Mouse (Mus musculus) kidney, postnatal 0 days (tissue): ENCODE data around the gene Pakap. TPM values are rescaled to one million over a fixed set of nuclear protein-coding genes. Genes with fewer than 3 reads are reported as not detected.
A peak's percentile ranks its signal among the peaks of the same experiment; 100 is the strongest.

Source experiments
- ATAC-seq: fragments of 200-750 bp; cut with Nextera tagmentation; replicated peaks from 2 replicates; pipeline ENCODE4 v1.8.0; 2017; ENCODE audit warnings: low read depth, moderate number of reproducible peaks, moderate TSS enrichment, moderate library complexity; ENCODE audit not compliant: low FRiP score
- DNase-seq: peaks from one replicate; pipeline ENCODE4 v3.0.0-alpha.2; 2016; ENCODE audit warnings: low spot score
- H3K27ac ChIP-seq: fragments of 300-500 bp; sonication (generic); 2 replicates; pipeline ENCODE4 v1.5.1; 2014; ENCODE audit warnings: mild to moderate bottlenecking
- H3K27me3 ChIP-seq: fragments of 300-500 bp; sonication (generic); 2 replicates; pipeline ENCODE4 v1.6.1; 2014; ENCODE audit warnings: low read length, mixed read lengths; ENCODE audit not compliant: insufficient read depth
- H3K36me3 ChIP-seq: fragments of 300-500 bp; sonication (generic); 2 replicates; pipeline ENCODE4 v1.6.1; 2014; ENCODE audit warnings: low read length, mixed read lengths; ENCODE audit not compliant: insufficient read depth
- H3K4me1 ChIP-seq: fragments of 300-500 bp; sonication (generic); replicated peaks from 2 replicates; pipeline ENCODE4 v1.6.1; 2014; ENCODE audit warnings: antibody characterized with exemption, low read length, mixed read lengths; ENCODE audit not compliant: insufficient read depth
- H3K4me2 ChIP-seq: fragments of 300-500 bp; sonication (generic); 2 replicates; pipeline ENCODE4 v1.6.1; 2014; ENCODE audit warnings: mild to moderate bottlenecking, low read length, moderate library complexity, mixed read lengths
- H3K4me3 ChIP-seq: fragments of 300-500 bp; sonication (generic); replicated peaks from 2 replicates; pipeline ENCODE4 v1.5.1; 2014; ENCODE audit warnings: low read depth, low read length
- H3K9ac ChIP-seq: fragments of 300-500 bp; sonication (generic); 2 replicates; pipeline ENCODE4 v1.6.1; 2014; ENCODE audit warnings: low read depth, low read length
- H3K9me3 ChIP-seq: fragments of 300-500 bp; sonication (generic); replicated peaks from 2 replicates; pipeline ENCODE4 v1.6.1; 2016; ENCODE audit warnings: low read length, inconsistent platforms, mixed read lengths
- CTCF ChIP-seq: IDR thresholded peaks from 2 replicates; pipeline ENCODE4 v1.5.1; 2016; ENCODE audit warnings: antibody characterized with exemption, low read depth, mild to moderate bottlenecking, moderate library complexity
- WGBS: fragments of 180-500 bp; shearing (Covaris S2); extraction: QIAGEN DNeasy Blood & Tissue Kit; methylation state at CpG from one replicate; pipeline ENCODE4 v1.1.7; 2014; 5-methylcytosine and 5-hydroxymethylcytosine counted together
- polyA plus RNA-seq: library from polyadenylated mRNA; unstranded; fragments of >200 nt; fragmentation: Nextera tagmentation; extraction: Ambion mirVana; gene quantifications from 2 replicates; pipeline ENCODE4 v1.2.1, GENCODE M21; 2015

Gene Pakap
- polyA plus RNA-seq, 1 experiment from 2014 or later: 11.5 TPM

DNA sequence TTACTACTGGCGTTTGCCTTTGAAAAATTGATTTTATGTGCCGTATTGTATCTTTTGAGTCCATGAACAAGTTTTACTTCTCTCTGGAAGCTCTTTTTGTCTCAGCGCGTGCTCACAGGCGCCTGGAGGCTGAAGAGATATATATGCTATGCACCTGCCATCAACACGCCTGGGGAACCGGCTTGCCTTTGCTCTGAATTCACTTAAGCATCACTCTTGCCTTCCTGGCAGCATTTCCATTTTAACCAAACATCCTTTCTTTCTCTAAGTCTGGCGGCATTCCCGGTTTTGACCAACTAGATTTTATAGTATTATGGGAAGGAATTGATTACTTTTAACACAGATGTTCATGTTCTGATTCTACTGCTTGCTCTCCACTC, 215.4 kb downstream of the Pakap start:
- H3K4me1 ChIP-seq: peaks cover 6% of the 10 kb centered on the region
- H3K9ac ChIP-seq: no peak overlapping the region
- peak overlapping the region; percentile 45; the same call in 1 of the 2 replicates for H3K4me3 ChIP-seq
- no peaks in the 10 kb centered on the region for H3K36me3 ChIP-seq
- H3K27me3 ChIP-seq: no peaks in the 10 kb centered on the region
- H3K27ac ChIP-seq: no peak overlapping the region
- TF ChIP-seq CTCF: no peak
- DNase-seq (no peak), ATAC-seq (no peak)
- peak overlapping the region; percentile 77 for H3K4me2 ChIP-seq
- no peaks in the 10 kb centered on the region for H3K9me3 ChIP-seq
- 52% methylated on average over 9 of the region's 9 CpGs for WGBS

DNA sequence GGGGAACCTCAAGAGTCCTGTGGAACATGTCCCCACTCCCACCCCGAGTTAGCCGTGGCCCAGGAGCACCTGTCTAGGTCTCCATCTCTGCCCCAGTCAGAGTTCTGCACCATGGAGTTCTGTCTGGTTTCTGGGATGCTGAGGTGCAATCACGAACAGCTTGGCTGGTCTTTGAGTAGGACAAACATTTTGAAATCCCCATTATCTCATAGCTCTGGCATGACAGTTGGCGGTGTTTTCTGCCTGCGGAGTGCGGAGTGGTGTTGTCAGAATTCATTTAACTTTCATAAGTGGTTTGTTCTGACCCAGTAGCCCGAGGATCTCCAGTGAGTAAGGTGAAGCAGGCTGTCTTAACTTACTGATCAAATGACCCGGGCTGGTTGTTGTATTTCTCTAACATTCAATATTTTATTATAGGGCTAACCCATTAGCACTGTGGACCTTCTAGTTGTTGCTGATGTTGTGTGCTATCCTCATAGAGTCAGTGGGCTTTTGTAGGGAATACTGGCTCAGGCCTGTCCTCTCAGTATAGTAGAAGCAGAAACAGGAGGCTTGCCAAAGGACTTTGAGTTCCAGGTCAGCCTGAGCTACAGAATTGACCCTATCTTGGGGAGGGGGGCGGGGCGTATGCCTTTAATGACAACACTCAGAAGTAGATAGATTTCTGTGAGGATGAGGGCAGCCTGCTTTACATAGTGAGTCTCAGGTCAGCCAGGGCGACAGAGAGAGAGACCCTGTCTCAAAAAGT, 216.0 kb downstream of the Pakap start:
- Histone ChIP-seq H3K4me2 (no peak overlapping the region), H3K4me3 (no peak overlapping the region), H3K4me1 (peaks cover 6% of the 10 kb centered on the region), H3K36me3 (no peaks in the 10 kb centered on the region), H3K27ac (no peak overlapping the region), H3K27me3 (no peaks in the 10 kb centered on the region), H3K9me3 (no peaks in the 10 kb centered on the region), H3K9ac (no peak overlapping the region)
- ATAC-seq: no peak
- WGBS: 83% methylated on average over 11 of the region's 11 CpGs
- no peak for TF ChIP-seq CTCF
- no peak for DNase-seq

DNA sequence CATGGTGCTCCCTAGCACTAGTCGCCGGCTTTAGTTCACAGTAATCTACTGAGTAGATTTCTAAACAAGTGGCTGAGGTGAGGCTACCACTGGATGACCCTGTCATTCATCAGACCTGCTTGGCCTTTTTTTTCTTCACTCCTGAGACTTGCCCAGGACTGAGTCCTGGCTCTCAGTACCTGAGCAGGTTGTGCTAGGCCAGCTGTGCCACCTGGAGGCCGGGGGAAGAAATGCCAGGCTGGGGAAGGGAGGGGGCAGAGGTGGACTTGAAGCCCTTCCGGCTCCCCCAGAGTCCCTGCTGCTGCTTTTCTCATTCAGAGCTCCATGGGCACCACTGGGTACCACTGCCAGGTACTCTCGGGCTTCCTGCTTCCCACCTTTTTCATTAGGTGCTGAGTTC, 220.7 kb downstream of the Pakap start:
- no peak overlapping the region for H3K9ac ChIP-seq
- 72% methylated on average over 5 of the region's 5 CpGs for WGBS
- no peak overlapping the region for H3K4me2 ChIP-seq
- no peak overlapping the region for H3K4me3 ChIP-seq
- ATAC-seq (no peak), DNase-seq (no peak)
- no peaks in the 10 kb centered on the region for H3K36me3 ChIP-seq
- TF ChIP-seq CTCF: peak; percentile 66
- H3K9me3 ChIP-seq: no peaks in the 10 kb centered on the region
- H3K27ac ChIP-seq: no peak overlapping the region
- no peaks in the 10 kb centered on the region for H3K27me3 ChIP-seq
- H3K4me1 ChIP-seq: 0 out of 2 replicates have a peak, but pooled peaks cover 2% of the 10 kb centered on the region

DNA sequence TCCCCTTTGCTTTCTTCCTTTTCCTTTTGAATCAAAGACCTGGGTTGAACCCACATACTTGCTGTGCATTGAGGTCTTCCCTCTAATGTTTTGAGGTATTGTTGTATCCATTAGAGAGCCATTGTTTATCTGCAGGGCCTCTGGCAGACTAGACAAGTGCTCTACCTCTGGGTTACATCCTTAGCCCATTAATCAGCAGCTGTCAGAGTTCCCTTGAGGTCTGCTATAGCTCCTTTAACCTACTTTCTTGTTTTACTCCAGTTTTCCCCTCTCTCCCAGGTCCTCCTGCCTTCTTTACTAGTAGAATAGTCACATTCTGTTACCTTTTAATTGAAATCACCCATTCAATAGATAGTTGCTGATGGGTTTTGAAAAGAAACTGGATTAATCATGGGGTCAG, 221.1 kb downstream of the Pakap start:
- TF ChIP-seq CTCF: no peak
- Histone ChIP-seq H3K4me1 (0 out of 2 replicates have a peak, but pooled peaks cover 6% of the 10 kb centered on the region), H3K36me3 (no peaks in the 10 kb centered on the region), H3K27me3 (no peaks in the 10 kb centered on the region), H3K9ac (no peak overlapping the region), H3K4me3 (no peak overlapping the region), H3K9me3 (no peaks in the 10 kb centered on the region), H3K4me2 (no peak overlapping the region), H3K27ac (no peak overlapping the region)
- ATAC-seq (no peak), DNase-seq (no peak)

DNA sequence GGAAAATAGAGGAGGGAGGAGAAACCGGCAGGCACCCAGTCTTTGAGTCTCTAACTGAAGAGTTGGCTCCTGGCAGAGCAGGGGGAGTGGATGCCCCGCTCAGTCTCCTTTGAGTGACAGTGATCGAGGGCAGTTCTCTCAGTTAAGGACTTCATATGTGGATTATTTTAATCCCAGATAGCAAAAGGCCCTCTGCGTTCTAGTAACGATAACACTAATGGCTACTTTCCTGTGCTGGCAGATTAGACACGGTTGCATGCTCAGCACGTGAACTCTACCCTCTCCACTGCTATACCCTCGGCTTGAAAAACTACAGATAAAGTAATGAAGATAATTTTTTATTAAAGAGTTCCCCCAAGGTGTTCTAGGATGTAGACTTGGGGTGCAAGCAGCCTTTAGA, 226.0 kb downstream of the Pakap start:
- 54% methylated on average over 8 of the region's 8 CpGs for WGBS

DNA sequence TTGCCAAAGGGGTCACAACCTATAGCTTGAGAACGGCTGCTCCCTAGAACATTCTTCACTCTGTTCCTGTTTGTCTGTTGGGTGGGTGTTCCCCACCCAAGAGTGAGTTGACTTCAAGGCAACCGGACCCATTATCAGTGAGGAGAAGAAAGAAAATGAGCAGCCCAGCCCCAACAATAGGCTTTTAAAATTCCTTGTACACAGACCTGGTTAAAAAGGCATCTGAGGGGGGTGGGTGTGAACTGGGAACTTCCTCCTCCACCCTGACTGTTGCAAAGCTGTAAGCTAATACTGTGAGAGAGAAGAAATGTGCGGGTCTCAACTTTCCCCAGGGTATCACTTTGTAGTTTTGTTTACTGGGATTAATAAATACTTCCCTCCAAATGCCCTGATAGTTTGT, 226.6 kb downstream of the Pakap start:
- no peaks in the 10 kb centered on the region for H3K36me3 ChIP-seq
- H3K4me2 ChIP-seq: no peak overlapping the region; the same call in 1 of the 2 replicates
- WGBS: 10% methylated on average over 3 of the region's 3 CpGs
- DNase-seq (peak; percentile 51), ATAC-seq (no peak)
- no peak overlapping the region for H3K27ac ChIP-seq
- TF ChIP-seq CTCF: no peak
- H3K4me1 ChIP-seq: peaks cover 14% of the 10 kb centered on the region; the same call in 1 of the 2 replicates
- H3K9me3 ChIP-seq: no peaks in the 10 kb centered on the region
- H3K4me3 ChIP-seq: no peak overlapping the region
- no peaks in the 10 kb centered on the region for H3K27me3 ChIP-seq
- H3K9ac ChIP-seq: no peak overlapping the region

More for the DNA sequence above, 226.0 kb downstream of the Pakap start:
- Histone ChIP-seq H3K27me3 (no peaks in the 10 kb centered on the region), H3K27ac (no peak overlapping the region), H3K9ac (no peak overlapping the region), H3K4me1 (peaks cover 14% of the 10 kb centered on the region; the same call in 1 of the 2 replicates), H3K4me3 (no peak overlapping the region), H3K9me3 (no peaks in the 10 kb centered on the region), H3K4me2 (no peak overlapping the region), H3K36me3 (no peaks in the 10 kb centered on the region)
- TF ChIP-seq CTCF: no peak
- no peak for ATAC-seq
- DNase-seq: no peak
